Mouse (Mus musculus): ENCODE measurements at regions not wholly inside any gene's neighbourhood (a gene's known extent, or its start where the extent isn't known, plus 50 kb on each side); places are given as distances from the start of the nearest gene placed in this dataset.
A peak's percentile ranks its signal among the peaks of the same experiment; 100 is the strongest.

DNA sequence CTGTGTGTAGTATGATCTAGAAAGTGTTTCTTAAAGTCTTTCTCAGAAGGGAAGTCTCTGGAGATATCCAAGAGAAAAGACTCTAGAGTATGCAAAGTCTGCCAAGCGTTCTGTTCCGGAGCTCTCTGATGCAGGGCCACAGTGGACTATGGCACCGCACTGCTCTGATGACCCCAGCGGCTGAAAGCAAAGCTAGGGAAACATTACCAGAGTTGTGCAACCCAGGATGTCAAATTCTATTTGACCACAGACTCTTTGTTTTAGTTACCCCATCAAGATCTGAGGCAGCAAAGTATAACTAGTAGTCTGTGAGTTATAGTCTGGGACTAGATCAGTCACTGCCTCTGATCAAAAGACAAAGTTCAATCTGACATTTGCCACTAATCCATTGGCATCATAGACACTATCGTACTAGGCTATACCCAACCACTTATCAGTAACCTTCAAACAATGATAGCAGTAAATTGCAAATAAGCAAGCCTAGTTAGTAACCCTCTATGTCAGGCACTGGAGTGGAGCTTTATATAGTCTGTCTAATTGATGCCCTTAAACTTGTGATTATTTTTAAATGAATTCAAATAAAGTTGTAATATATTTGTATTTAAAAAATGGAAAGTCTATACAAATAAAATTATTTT is 198.9 kb upstream of the Ccdc122 start:
- H3K4me1 ChIP-seq = no peaks in the 10 kb centered on the region
- H3K4me3 ChIP-seq = no peak overlapping the region
- 86% methylated on average over 5 of the region's 5 CpGs for WGBS
- no peaks in the 10 kb centered on the region for H3K9me3 ChIP-seq
- H3K4me2 ChIP-seq = no peak overlapping the region
- no peak for ATAC-seq (ENCODE audit: borderline replicate concordance, extremely low read depth, low FRiP score, low TSS enrichment)
- H3K36me3 ChIP-seq = no peaks in the 10 kb centered on the region
- H3K9ac ChIP-seq = no peak overlapping the region
- H3K27ac ChIP-seq = no peak overlapping the region
- H3K27me3 ChIP-seq = no peaks in the 10 kb centered on the region

DNA sequence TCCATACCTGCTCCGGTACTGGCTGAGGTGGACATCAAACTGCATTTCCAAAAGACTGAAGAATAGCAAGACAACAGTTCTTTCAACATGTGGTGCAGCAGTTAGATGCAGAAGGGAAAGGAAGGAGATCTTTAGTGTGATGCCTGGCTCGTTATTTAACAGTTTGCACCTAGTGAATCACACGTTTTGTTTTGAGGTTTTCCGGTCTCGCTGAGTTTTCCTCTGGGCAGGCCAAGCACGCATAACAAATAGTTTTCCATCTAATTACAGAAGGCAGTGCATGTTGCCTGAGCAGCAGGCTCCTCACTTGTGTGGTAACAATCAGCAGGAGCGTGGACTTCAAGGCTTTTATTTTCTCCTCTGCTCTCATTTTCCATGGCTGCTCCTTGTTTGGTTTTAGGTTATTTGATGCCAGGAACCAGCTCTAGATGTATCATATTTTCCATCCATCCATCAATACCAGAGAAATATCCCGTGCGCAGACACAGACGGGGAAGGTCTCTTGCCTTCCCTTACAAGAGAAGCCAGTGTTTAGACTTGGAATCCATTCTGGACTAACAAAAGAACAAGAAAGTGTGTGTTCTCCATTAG is 199.6 kb upstream of the Ccdc122 start:
- Histone ChIP-seq H3K36me3 (no peaks in the 10 kb centered on the region), H3K9me3 (no peaks in the 10 kb centered on the region), H3K9ac (no peak overlapping the region), H3K27me3 (no peaks in the 10 kb centered on the region), H3K4me3 (no peak overlapping the region), H3K4me1 (no peaks in the 10 kb centered on the region), H3K4me2 (no peak overlapping the region), H3K27ac (no peak overlapping the region)
- WGBS = 70% methylated on average over 10 of the region's 10 CpGs
- no peak for ATAC-seq (ENCODE audit: borderline replicate concordance, extremely low read depth, low FRiP score, low TSS enrichment)

DNA sequence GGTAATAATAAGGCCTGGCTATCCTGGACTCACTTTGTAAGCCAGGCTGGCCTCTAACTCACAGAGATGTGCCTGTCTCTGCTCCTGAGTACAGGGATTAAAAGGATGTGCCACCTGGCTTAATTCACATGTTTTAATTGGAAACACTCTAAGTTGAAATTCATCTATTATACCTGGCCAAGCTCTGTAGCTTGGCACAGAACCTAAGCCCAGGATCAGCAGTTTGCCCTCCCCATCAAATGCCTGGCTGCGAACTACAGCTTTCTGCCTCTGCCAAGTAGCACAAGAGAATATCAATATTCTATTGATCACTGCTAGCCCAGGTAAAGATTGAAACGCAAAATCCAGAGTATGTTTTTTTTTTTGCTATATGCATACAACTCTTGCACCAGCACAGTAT is 200.3 kb upstream of the Ccdc122 start:
- no peaks in the 10 kb centered on the region for H3K27me3 ChIP-seq
- no peak overlapping the region for H3K27ac ChIP-seq
- ATAC-seq (ENCODE audit: borderline replicate concordance, extremely low read depth, low FRiP score, low TSS enrichment) = no peak
- no peaks in the 10 kb centered on the region for H3K4me1 ChIP-seq
- no peak overlapping the region for H3K4me3 ChIP-seq
- H3K9ac ChIP-seq = no peak overlapping the region
- H3K36me3 ChIP-seq = no peaks in the 10 kb centered on the region
- WGBS = 89% methylated on average over 2 of the region's 2 CpGs
- H3K9me3 ChIP-seq = no peaks in the 10 kb centered on the region
- H3K4me2 ChIP-seq = no peak overlapping the region

DNA sequence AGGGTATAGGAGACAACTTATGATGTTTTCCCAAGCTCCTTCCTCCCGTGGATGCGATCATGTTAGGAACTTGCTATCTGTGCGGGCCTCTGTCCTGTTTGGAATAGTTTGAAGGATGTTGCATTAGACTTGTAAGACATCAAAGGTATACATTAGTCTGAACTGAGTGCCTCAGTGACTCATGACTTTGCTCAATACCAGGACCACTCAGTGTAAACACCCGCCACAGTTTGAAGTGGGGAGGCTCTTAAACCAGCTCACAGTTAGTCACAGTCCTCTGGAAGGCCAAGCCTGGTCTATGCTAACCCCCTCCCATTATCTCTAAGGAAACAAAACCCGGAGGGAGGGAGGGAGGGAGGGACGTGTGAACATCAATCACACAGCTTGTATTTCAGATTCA is 202.5 kb upstream of the Ccdc122 start:
- Histone ChIP-seq H3K4me1 (no peaks in the 10 kb centered on the region), H3K4me3 (no peak overlapping the region), H3K9me3 (no peaks in the 10 kb centered on the region), H3K27me3 (no peaks in the 10 kb centered on the region), H3K9ac (no peak overlapping the region), H3K36me3 (no peaks in the 10 kb centered on the region), H3K27ac (no peak overlapping the region), H3K4me2 (no peak overlapping the region)
- WGBS = 12% methylated on average over 6 of the region's 6 CpGs
- peak; percentile 80; the same call in 1 of the 2 replicates for ATAC-seq (ENCODE audit: borderline replicate concordance, extremely low read depth, low FRiP score, low TSS enrichment)

DNA sequence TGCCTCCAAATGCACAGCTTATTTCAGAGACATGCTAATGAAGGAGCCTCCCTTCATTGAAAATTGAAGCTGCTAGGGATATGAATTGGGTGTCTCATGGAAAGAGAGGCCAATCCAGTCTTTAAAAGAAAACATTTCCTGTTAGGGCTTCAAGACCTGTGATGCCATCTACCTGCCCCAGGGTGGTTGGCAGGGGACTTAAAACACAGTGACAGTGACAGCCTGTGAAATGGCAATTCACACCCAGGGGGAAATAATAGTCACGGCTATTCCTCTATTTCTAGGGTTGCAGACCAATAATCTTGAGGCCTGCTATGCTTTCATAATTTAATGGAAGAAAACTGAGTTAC is 207.4 kb upstream of the Ccdc122 start:
- no peak overlapping the region for H3K4me3 ChIP-seq
- H3K9me3 ChIP-seq = no peaks in the 10 kb centered on the region
- no peaks in the 10 kb centered on the region for H3K4me1 ChIP-seq
- H3K9ac ChIP-seq = no peak overlapping the region
- H3K27me3 ChIP-seq = no peaks in the 10 kb centered on the region
- no peaks in the 10 kb centered on the region for H3K36me3 ChIP-seq
- no peak overlapping the region for H3K27ac ChIP-seq
- ATAC-seq (ENCODE audit: borderline replicate concordance, extremely low read depth, low FRiP score, low TSS enrichment) = no peak
- no peak overlapping the region for H3K4me2 ChIP-seq
- 84% methylated on average over 1 of the region's 1 CpGs for WGBS

DNA sequence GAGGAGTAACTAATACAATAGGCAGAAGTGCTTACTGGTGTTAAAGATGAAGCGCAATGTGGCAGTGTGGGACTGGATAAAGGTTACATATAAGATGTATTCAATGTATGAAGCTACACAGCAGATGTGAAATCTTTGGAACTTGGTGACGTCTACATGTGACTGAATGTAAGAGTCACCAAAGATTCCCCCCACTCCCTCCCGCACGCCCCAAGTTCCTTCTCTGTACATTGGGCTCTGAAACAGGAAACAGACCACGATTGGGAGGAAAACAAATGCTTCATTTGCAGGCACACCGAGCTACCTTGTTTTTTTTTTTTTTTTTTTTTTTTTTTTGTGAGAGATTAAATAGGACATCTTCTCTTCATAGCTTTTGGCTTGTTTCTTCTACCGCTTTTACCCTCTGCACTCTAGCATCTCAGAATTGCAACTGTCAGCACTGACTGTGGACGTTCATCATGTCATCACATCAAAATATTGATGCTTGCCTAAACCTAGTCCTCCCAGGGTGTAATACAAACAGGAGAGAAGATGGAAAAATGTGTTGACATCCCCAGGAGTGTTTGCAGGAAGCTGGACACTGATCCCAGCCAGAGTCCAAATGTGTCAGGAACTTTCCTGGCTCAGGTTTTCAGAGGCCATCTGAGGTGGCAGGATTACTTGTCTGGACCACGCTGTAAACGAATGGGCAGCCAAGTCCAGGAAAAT is 208.0 kb upstream of the Ccdc122 start:
- WGBS = 64% methylated on average over 10 of the region's 10 CpGs
- no peak overlapping the region for H3K9ac ChIP-seq
- H3K27me3 ChIP-seq = no peaks in the 10 kb centered on the region
- no peak for ATAC-seq (ENCODE audit: borderline replicate concordance, extremely low read depth, low FRiP score, low TSS enrichment)
- H3K9me3 ChIP-seq = no peaks in the 10 kb centered on the region
- no peak overlapping the region for H3K27ac ChIP-seq
- H3K36me3 ChIP-seq = no peaks in the 10 kb centered on the region
- no peak overlapping the region for H3K4me2 ChIP-seq
- no peak overlapping the region for H3K4me3 ChIP-seq
- no peaks in the 10 kb centered on the region for H3K4me1 ChIP-seq

DNA sequence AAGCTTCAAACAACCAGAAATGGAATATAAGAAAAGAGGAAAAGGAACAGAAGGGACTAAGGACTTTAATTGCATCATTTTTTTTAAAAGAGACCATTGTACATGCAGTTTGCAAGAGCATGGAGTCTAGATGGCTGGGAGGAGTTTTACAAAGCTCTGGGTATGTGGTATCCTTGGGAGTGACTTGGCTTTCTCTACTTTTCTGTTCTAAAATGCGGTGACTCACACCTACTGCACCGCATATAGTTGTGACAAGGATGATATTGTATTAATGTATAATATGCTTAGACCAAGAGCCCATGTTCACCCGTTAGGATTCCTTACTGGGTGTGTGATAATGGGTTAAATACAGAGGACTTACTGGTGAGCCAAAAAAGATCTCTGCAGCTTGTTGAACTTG is 212.5 kb upstream of the Ccdc122 start:
- no peak overlapping the region for H3K9ac ChIP-seq
- no peaks in the 10 kb centered on the region for H3K36me3 ChIP-seq
- H3K27me3 ChIP-seq = no peaks in the 10 kb centered on the region
- no peak overlapping the region for H3K27ac ChIP-seq
- ATAC-seq (ENCODE audit: borderline replicate concordance, extremely low read depth, low FRiP score, low TSS enrichment) = no peak
- H3K4me2 ChIP-seq = no peak overlapping the region
- WGBS = 94% methylated on average over 3 of the region's 3 CpGs
- peaks cover 9% of the 10 kb centered on the region for H3K4me1 ChIP-seq
- H3K9me3 ChIP-seq = no peaks in the 10 kb centered on the region
- H3K4me3 ChIP-seq = no peak overlapping the region

DNA sequence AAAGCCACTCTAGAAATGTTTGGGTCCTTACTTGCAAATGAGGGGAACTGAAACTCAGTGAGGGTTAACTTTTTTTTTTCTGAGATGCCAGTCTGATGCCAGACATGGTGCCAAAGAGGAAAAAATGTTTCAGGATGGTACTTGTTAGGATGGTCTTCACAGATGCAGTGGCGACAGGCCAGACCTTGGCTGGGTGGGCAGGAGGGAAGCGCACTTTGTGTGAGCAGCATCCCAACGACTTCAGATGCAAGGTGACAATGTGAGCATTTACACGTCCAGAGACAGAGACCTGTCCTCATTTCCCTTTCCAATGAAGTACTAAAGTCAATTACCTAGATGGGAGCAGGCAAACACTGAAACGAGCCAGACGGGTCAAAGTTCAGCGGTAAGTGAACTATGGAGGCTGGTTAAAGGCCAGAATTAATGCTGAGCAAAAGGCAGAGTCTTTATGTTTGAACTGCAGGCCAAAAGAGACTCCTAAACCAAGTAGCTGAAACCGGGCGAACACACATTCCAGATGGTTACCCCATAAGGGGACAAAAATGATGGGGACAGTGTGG is 213.7 kb upstream of the Ccdc122 start:
- H3K4me1 ChIP-seq = peaks cover 22% of the 10 kb centered on the region
- no peaks in the 10 kb centered on the region for H3K36me3 ChIP-seq
- no peaks in the 10 kb centered on the region for H3K27me3 ChIP-seq
- H3K4me2 ChIP-seq = no peak overlapping the region
- no peak for ATAC-seq (ENCODE audit: borderline replicate concordance, extremely low read depth, low FRiP score, low TSS enrichment)
- H3K9ac ChIP-seq = no peak overlapping the region
- H3K27ac ChIP-seq = no peak overlapping the region
- H3K9me3 ChIP-seq = no peaks in the 10 kb centered on the region
- H3K4me3 ChIP-seq = no peak overlapping the region
- 79% methylated on average over 9 of the region's 9 CpGs for WGBS

DNA sequence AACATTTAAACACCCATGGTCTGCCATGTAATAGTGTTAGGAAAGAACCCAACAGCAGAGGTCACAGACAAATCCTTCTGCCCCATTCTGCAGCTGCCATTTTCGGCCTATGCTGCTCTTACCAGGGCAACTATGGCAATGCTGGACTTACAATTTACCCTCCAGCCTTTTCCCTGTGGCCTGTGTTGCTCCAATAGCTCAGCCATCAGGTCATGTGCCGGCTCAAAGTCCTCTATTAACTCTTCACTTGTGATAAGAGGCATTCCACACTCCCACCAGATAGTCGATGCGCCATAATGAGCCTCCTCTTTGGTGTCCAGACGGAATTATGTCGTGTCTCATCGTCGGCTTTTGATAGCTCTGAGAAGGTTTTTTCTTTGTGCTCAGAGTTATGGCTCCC is 214.7 kb upstream of the Ccdc122 start:
- Histone ChIP-seq H3K9me3 (no peaks in the 10 kb centered on the region), H3K4me3 (no peak overlapping the region), H3K9ac (no peak overlapping the region), H3K27ac (no peak overlapping the region), H3K36me3 (no peaks in the 10 kb centered on the region), H3K4me1 (peaks cover 30% of the 10 kb centered on the region), H3K27me3 (no peaks in the 10 kb centered on the region), H3K4me2 (no peak overlapping the region)
- WGBS = 59% methylated on average over 8 of the region's 8 CpGs
- ATAC-seq (ENCODE audit: borderline replicate concordance, extremely low read depth, low FRiP score, low TSS enrichment) = no peak

DNA sequence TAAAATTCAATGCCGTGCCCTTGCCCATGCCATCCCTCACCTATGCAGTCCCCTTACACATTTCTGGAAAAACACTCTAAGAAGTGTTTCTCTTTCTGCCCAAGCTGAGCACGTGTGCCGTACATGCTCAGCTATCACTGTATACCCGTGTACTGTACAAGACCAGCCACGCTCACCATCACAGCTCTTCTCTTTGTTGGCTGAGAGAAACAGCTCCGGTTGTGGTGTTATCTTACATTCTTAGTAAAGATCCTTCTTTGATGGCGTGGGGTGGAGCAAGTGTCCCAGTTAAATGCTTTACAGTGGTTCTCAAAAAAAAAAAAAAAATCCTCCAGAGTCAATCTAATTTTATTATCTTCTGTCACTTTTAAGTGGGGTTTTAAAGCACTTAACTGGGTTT is 215.1 kb upstream of the Ccdc122 start:
- no peaks in the 10 kb centered on the region for H3K36me3 ChIP-seq
- no peak overlapping the region for H3K27ac ChIP-seq
- peaks cover 30% of the 10 kb centered on the region for H3K4me1 ChIP-seq
- no peak overlapping the region for H3K4me3 ChIP-seq
- 73% methylated on average over 7 of the region's 7 CpGs for WGBS
- H3K9ac ChIP-seq = no peak overlapping the region
- no peaks in the 10 kb centered on the region for H3K9me3 ChIP-seq
- H3K4me2 ChIP-seq = no peak overlapping the region
- no peaks in the 10 kb centered on the region for H3K27me3 ChIP-seq
- no peak for ATAC-seq (ENCODE audit: borderline replicate concordance, extremely low read depth, low FRiP score, low TSS enrichment)

DNA sequence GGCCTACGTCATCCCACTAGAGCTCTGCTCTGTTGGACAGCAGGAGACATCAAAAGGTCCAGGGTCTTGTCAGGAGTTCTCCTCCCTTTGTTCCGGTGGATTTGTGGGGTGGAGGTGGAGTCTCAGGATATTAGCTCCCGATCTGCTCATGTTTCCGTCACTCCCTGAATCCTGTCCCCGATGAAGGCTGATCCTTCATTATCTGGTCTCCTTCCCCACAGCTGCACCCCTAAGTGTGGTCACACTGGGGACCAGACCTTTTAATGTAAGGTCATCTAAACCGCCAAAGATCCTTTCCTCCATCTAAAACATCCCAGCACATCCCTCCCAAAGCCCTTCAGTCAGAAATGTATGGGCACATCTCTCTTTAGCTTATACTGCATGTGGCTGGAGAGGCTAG is 215.6 kb upstream of the Ccdc122 start:
- H3K27me3 ChIP-seq = no peaks in the 10 kb centered on the region
- H3K4me3 ChIP-seq = no peak overlapping the region
- no peak overlapping the region for H3K27ac ChIP-seq
- no peaks in the 10 kb centered on the region for H3K36me3 ChIP-seq
- 83% methylated on average over 6 of the region's 6 CpGs for WGBS
- H3K4me1 ChIP-seq = peaks cover 30% of the 10 kb centered on the region
- H3K9ac ChIP-seq = no peak overlapping the region
- no peak overlapping the region for H3K4me2 ChIP-seq
- ATAC-seq (ENCODE audit: borderline replicate concordance, extremely low read depth, low FRiP score, low TSS enrichment) = no peak
- H3K9me3 ChIP-seq = no peaks in the 10 kb centered on the region

DNA sequence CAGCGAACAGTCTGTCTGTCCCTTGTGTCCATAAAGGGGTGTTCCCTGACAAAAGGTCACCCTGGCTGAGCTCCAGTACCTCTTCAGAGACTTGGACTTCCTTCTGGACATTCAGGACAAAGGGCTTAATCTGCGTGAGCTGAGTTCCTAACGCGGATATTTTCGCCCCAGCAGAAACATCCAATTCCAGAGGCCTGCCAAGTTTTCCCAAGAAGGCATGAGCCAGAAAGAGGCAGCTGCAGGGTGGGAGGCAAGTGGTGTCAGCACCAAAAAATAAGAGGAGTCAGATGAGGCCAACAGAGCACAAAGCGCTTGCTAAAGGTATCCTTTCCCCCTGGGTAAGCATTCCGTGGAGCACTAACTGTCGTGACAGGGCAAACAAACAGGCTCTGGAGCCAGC is 216.9 kb upstream of the Ccdc122 start:
- Histone ChIP-seq H3K36me3 (no peaks in the 10 kb centered on the region), H3K4me2 (peak overlapping the region; percentile 5; the same call in 1 of the 2 replicates), H3K9ac (no peak overlapping the region), H3K27me3 (no peaks in the 10 kb centered on the region), H3K9me3 (no peaks in the 10 kb centered on the region), H3K4me3 (no peak overlapping the region), H3K27ac (peak overlapping the region; percentile 85), H3K4me1 (peaks cover 30% of the 10 kb centered on the region)
- 9% methylated on average over 8 of the region's 8 CpGs for WGBS
- peak; percentile 66; the same call in 1 of the 2 replicates for ATAC-seq (ENCODE audit: borderline replicate concordance, extremely low read depth, low FRiP score, low TSS enrichment)

Data from lung, embryonic 15.5 days (tissue).